Mouse (Mus musculus): Measurements from ENCODE around the gene Edc3. TPM values are rescaled to one million over a fixed set of nuclear protein-coding genes. Genes with fewer than 3 reads are reported as not detected.

The Edc3 gene
- polyA plus RNA-seq, 1 experiment from 2014 or later, result 36.8 TPM

- Histone ChIP-seq H3K36me3 (replicated peaks) (no peaks in the 10 kb centered on the region), H3K27me3 (replicated peaks) (no peaks in the 10 kb centered on the region), H3K9me3 (no peaks in the 10 kb centered on the region), H3K9ac (no peak overlapping the region), H3K4me2 (no peak overlapping the region), H3K4me1 (no peaks in the 10 kb centered on the region), H3K27ac (no peak overlapping the region), H3K4me3 (no peak overlapping the region)
- WGBS, result 85% methylated on average over 10 of the region's 10 CpGs
- no peak for ATAC-seq (replicated peaks)
These were observed 26.9 kb upstream of the Edc3 start for GRCm38 (mm10) chr9:57681411-57681810.

DNA sequence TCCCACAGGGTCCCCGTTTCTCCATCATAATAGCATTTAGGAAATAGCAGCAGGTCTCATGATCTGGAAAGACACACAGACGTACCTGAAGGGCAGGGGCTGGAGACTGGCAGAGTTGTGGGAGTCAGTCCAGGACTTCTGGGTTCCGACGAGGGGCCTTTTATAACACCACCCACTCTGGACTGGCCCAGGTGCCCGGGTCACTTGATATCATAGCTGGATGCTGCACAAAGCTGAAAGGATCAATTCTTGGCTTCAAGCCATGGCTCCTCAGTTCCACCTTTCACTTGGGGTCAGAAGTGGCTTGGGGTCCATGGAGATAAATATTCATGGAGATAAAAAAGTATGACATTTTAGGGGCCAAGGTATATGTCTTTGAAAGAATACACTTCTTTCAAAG is 24.8 kb upstream of the Edc3 start, which contains the start of gene Cyp1a2:
Cyp1a2 (minus strand) TSS at position 184 of the 400 bp plus-strand sequence.
- Histone ChIP-seq H3K4me3 (no peak within 1 kb of the TSS), H3K4me1 (no peaks in the 10 kb centered on the region), H3K27ac (no peak within 1 kb of the TSS), H3K9ac (no peak within 1 kb of the TSS), H3K36me3 (replicated peaks) (no peaks in the 10 kb centered on the region), H3K9me3 (no peaks in the 10 kb centered on the region), H3K27me3 (replicated peaks) (no peaks in the 10 kb centered on the region), H3K4me2 (no peak within 1 kb of the TSS)
- ATAC-seq (replicated peaks), result no peak
- WGBS, result 87% methylated on average over 5 of the region's 5 CpGs

GRCm38 (mm10) chr9:57686011-57686410 is 22.3 kb upstream of the Edc3 start:
- Histone ChIP-seq H3K4me3 (no peak overlapping the region), H3K27ac (no peak overlapping the region), H3K9ac (no peak overlapping the region), H3K4me2 (no peak overlapping the region), H3K36me3 (replicated peaks) (no peaks in the 10 kb centered on the region), H3K27me3 (replicated peaks) (no peaks in the 10 kb centered on the region), H3K4me1 (no peaks in the 10 kb centered on the region), H3K9me3 (no peaks in the 10 kb centered on the region)
- no peak for ATAC-seq (replicated peaks)
- 87% methylated on average over 5 of the region's 5 CpGs for WGBS

DNA sequence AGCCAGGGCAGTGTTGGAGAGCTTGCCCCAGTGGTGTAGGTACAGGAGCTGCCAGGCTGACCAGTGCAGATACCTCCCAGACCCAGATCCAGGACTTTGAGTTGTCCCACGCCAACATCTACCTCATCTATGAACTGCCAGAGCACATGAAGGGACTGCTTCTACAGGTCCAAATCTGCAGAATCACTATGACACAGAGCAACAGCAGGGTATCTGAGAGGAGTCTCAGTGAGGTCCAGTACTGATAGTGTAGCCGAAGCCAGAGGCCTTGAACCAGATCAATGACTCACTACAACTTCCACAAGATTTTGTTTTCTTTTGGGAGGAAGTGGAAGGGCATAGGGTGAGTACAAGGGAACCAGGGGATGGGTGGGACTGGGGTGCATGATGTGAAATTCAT is 20.6 kb upstream of the Edc3 start, which contains the start of gene Cyp1a1:
Cyp1a1 (plus strand) TSS at position 178 of the 400 bp plus-strand sequence.
- WGBS, result 91% methylated on average over 2 of the region's 2 CpGs
- ATAC-seq (replicated peaks), result no peak
- no peaks in the 10 kb centered on the region for H3K27me3 ChIP-seq (replicated peaks)
- no peak within 1 kb of the TSS for H3K9ac ChIP-seq
- H3K4me2 ChIP-seq, result no peak within 1 kb of the TSS
- no peaks in the 10 kb centered on the region for H3K9me3 ChIP-seq
- no peaks in the 10 kb centered on the region for H3K4me1 ChIP-seq
- H3K4me3 ChIP-seq, result no peak within 1 kb of the TSS
- no peak within 1 kb of the TSS for H3K27ac ChIP-seq
- H3K36me3 ChIP-seq (replicated peaks), result no peaks in the 10 kb centered on the region

- Histone ChIP-seq H3K27ac (no peak overlapping the region), H3K27me3 (replicated peaks) (no peaks in the 10 kb centered on the region), H3K4me1 (no peaks in the 10 kb centered on the region), H3K9me3 (no peaks in the 10 kb centered on the region), H3K4me3 (no peak overlapping the region), H3K9ac (no peak overlapping the region), H3K4me2 (no peak overlapping the region), H3K36me3 (replicated peaks) (no peaks in the 10 kb centered on the region)
- WGBS, result 52% methylated on average over 2 of the region's 2 CpGs
- no peak for ATAC-seq (replicated peaks)
These were observed 20.2 kb upstream of the Edc3 start for GRCm38 (mm10) chr9:57688158-57688557.

DNA sequence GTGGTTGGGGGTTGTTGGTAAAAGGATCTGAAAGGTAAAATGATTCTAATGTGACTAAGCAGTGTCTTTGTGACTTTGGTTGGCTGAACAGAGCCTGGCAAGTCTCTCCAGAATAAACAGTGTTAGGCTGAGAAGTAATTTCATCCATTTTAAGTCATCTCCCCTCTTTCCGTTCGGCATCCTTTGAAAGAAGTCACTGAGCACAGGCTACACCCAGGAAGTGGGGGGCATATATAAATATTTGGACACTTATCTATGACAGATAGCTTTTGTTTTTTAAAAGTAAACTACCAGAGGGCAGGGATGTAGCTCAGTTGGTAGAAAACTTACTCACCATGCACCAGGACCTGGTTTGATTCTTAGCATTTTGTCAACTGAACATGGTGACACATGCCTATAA is 19.7 kb upstream of the Edc3 start:
- no peak for ATAC-seq (replicated peaks)
- Histone ChIP-seq H3K4me1 (no peaks in the 10 kb centered on the region), H3K9me3 (no peaks in the 10 kb centered on the region), H3K4me2 (no peak overlapping the region), H3K36me3 (replicated peaks) (no peaks in the 10 kb centered on the region), H3K27ac (no peak overlapping the region), H3K9ac (no peak overlapping the region), H3K4me3 (no peak overlapping the region), H3K27me3 (replicated peaks) (no peaks in the 10 kb centered on the region)
- 88% methylated on average over 2 of the region's 2 CpGs for WGBS

GRCm38 (mm10) chr9:57694108-57694507 is 14.2 kb upstream of the Edc3 start:
- H3K9ac ChIP-seq, result no peak overlapping the region
- H3K27ac ChIP-seq, result no peak overlapping the region
- peaks cover 15% of the 10 kb centered on the region for H3K4me1 ChIP-seq
- ATAC-seq (replicated peaks), result no peak
- H3K27me3 ChIP-seq (replicated peaks), result peaks cover 10% of the 10 kb centered on the region
- no peaks in the 10 kb centered on the region for H3K9me3 ChIP-seq
- WGBS, result 94% methylated on average over 2 of the region's 2 CpGs
- no peak overlapping the region for H3K4me3 ChIP-seq
- no peaks in the 10 kb centered on the region for H3K36me3 ChIP-seq (replicated peaks)
- H3K4me2 ChIP-seq, result no peak overlapping the region

DNA sequence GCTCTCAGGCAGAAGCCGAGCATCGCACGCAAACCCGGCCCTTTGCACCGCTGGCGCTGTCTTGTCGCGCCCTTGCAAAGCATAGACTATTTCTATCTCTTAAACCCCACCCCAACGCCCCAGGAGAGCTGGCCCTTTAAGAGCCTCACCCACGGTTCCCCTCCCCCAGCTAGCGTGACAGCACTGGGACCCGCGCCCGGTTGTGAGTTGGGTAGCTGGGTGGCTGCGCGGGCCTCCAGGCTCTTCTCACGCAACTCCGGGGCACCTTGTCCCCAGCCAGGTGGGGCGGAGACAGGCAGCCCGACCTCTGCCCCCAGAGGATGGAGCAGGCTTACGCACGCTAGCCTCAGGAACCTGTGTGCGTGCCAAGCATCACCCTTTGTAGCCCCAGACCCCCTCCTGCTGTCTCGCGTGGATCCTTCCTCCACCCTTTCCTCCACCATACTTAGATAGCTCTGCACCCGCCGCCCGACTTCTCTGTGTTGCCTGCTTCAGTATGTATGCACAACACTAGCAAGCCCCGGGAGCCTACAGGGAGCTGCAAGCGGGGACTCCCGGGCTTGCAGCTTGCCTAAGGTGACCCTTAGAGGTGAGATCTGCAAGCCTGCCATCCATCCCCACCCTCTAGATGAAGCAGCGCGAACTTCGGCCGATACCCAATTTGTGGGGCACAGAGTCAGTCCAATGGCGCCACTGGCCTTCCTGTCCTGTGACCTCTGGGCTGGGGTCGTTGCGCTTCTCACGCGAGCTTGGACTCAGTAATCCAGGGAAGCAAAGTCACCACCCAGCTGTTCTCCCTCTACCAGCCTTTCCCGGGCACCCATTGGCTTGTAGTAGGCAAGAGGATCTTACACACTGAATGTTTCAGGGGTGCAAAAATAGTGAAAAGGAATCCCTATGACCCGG is 11.7 kb upstream of the Edc3 start:
- peak overlapping the region; percentile 65 for H3K9ac ChIP-seq
- H3K4me3 ChIP-seq, result peak overlapping the region; percentile 50
- under 1% methylated on average over 42 of the region's 42 CpGs for WGBS
- H3K27me3 ChIP-seq (replicated peaks), result peaks cover 10% of the 10 kb centered on the region
- H3K27ac ChIP-seq, result 0 out of 2 replicates have a peak overlapping the region, but pooled peaks have one; percentile 15
- ATAC-seq (replicated peaks), result peak; percentile 83
- H3K36me3 ChIP-seq (replicated peaks), result no peaks in the 10 kb centered on the region
- H3K4me1 ChIP-seq, result peaks cover 15% of the 10 kb centered on the region
- no peaks in the 10 kb centered on the region for H3K9me3 ChIP-seq
- H3K4me2 ChIP-seq, result peak overlapping the region; percentile 96

DNA sequence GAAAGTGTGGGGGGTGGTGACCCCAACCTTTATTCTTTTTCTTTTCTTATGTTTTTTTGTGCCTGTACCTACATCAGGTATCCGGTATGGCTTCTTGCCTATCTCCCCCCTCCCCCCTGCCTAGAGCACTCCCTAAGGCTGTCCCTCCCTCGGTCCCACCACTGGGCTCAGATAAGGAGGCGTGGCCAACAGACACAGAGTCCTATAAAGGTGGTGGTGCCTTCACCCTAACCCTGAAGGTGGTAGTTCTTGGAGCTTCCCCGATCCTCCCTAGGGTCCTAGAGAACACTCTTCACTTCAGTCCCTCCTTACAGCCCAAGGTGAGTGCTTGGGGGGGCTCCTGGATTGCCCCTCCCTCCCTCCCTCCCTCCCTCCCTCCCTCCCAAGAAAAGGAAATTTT is 11.0 kb upstream of the Edc3 start:
- peak; percentile 50; the same call in 1 of the 2 replicates for ATAC-seq (replicated peaks)

GRCm38 (mm10) chr9:57698466-57699150 is 9.7 kb upstream of the Edc3 start:
- WGBS, result 79% methylated on average over 1 of the region's 1 CpGs
- H3K9ac ChIP-seq, result no peak overlapping the region
- no peak for ATAC-seq (replicated peaks)
- H3K4me3 ChIP-seq, result no peak overlapping the region
- no peak overlapping the region for H3K27ac ChIP-seq
- H3K4me1 ChIP-seq, result peaks cover 15% of the 10 kb centered on the region
- no peaks in the 10 kb centered on the region for H3K9me3 ChIP-seq
- peaks cover 10% of the 10 kb centered on the region for H3K27me3 ChIP-seq (replicated peaks)
- H3K4me2 ChIP-seq, result no peak overlapping the region
- no peaks in the 10 kb centered on the region for H3K36me3 ChIP-seq (replicated peaks)

More for the DNA sequence above, 11.0 kb upstream of the Edc3 start:
- no peaks in the 10 kb centered on the region for H3K9me3 ChIP-seq
- peaks cover 10% of the 10 kb centered on the region for H3K27me3 ChIP-seq (replicated peaks)
- H3K4me2 ChIP-seq, result no peak overlapping the region
- no peaks in the 10 kb centered on the region for H3K36me3 ChIP-seq (replicated peaks)
- no peak overlapping the region for H3K4me3 ChIP-seq
- no peak overlapping the region for H3K9ac ChIP-seq
- H3K4me1 ChIP-seq, result peaks cover 15% of the 10 kb centered on the region
- H3K27ac ChIP-seq, result no peak overlapping the region
- WGBS, result 18% methylated on average over 4 of the region's 4 CpGs

GRCm38 (mm10) chr9:57706496-57706895 is 1.8 kb upstream of the Edc3 start:
- WGBS, result 91% methylated on average over 3 of the region's 3 CpGs
- H3K9me3 ChIP-seq, result no peaks in the 10 kb centered on the region
- no peaks in the 10 kb centered on the region for H3K36me3 ChIP-seq (replicated peaks)
- H3K4me2 ChIP-seq, result no peak overlapping the region
- ATAC-seq (replicated peaks), result no peak
- H3K4me3 ChIP-seq, result no peak overlapping the region
- H3K27me3 ChIP-seq (replicated peaks), result 0 out of 2 replicates have a peak, but pooled peaks cover 3% of the 10 kb centered on the region
- no peak overlapping the region for H3K27ac ChIP-seq
- H3K9ac ChIP-seq, result no peak overlapping the region
- peaks cover 17% of the 10 kb centered on the region for H3K4me1 ChIP-seq

DNA sequence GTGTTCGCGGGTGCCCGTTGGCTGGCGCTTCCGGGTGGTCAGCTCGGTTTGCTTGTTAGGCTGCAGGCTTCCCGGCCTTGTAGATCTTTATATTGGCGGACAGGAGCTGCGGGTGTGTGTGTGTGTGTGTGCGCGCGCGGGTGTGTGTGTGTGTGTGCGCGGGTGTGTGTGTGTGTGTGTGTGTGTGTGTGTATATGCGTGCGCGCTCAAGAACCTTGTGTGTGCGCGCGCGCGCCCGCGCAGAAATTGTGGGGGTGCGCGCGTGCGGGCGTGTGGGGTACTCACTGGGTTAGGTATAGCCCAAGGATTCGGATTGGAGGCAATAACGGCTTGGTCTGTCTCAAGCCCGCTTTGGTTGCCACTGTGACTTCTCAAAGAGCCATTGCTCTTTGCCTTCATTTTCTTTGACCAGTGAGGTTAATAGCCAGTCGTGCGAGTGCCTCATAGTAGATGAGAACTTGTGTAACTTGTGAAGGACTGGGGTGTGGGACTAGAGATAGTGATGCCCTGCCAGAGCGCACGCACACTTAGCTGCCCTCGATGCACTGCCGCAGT is 457 bp downstream of the Edc3 start:
- 0 out of 2 replicates have a peak, but pooled peaks cover 3% of the 10 kb centered on the region for H3K27me3 ChIP-seq (replicated peaks)
- peaks cover 17% of the 10 kb centered on the region for H3K4me1 ChIP-seq
- peak overlapping the region; percentile 60 for H3K4me2 ChIP-seq
- peak overlapping the region; percentile 96 for H3K4me3 ChIP-seq
- peak overlapping the region; percentile 87 for H3K27ac ChIP-seq
- ATAC-seq (replicated peaks), result peak; percentile 78
- H3K36me3 ChIP-seq (replicated peaks), result peaks cover 6% of the 10 kb centered on the region; the same call in 1 of the 2 replicates
- 6% methylated on average over 38 of the region's 39 CpGs for WGBS
- no peaks in the 10 kb centered on the region for H3K9me3 ChIP-seq
- peak overlapping the region; percentile 97 for H3K9ac ChIP-seq
